Mouse (Mus musculus) cerebral cortex, adult 2 months (tissue): ENCODE data around the gene Gnb5.

Source experiments
- WGBS: fragments of 180-500 bp; shearing (Covaris S2); methylation state at CpG from one replicate; pipeline ENCODE4 v1.1.7; 2018; 5-methylcytosine and 5-hydroxymethylcytosine counted together

Gene Gnb5

DNA sequence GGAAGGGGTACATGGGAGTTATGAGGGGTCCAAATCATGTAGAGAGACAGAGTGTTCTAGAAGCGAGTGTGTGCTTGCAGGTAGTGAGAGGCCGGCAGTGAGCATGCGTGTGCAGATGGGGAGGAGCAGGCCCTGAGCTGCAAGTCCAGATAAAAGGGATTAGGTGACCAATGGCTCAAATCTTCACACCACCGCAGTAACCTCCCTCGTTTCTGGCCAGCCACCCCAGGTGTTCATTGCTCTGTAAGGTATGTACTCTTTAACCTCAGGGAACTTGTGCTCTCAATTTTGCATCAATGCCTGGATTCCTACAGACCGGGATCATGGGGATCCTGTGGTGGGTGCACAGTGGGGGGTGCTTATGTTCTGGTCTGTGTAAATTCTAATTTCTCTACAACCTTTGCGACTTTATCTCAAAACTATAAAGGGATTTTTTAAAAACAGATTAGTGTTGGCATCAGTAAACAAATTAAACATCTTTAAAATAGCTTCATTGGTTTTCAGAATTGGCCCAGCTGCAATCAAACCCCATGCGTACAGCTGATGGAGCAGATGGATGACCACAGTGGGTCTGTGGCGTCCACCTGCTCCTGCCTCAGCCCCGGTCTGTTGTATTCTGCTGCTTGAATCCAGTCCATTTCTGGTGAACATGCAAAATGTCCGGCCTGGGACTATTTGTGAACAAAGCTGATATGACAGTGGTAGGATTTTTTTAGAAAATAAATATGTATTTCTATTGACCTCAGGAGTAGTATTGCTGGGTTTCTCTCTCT, at the start of gene Gnb5:
TSS of gene Gnb5 (plus strand) at position 163 of the 773 bp plus-strand sequence.
- 86% methylated on average over 11 of the region's 11 CpGs for WGBS

DNA sequence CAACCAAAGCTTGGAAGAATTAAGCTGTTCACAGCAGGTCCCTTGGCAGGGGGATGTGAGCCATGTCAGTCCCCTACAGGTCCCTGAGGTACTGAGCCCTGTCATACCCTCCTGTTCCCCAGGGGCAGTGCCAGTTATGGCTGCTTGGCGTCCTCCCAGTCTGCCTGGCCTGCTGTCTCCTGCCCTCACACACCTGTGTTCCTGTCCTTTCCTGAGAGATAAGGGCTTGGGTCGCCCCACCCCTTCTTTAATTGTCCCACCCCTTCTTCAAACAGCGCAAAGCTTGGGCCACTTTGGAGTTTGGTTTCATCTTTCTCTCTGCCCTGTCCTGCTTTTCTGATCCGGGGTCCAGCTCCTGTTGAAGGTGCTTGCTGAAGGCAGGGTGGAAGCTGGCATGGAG, 47.3 kb upstream of the Gnb5 start:
- 86% methylated on average over 4 of the region's 4 CpGs for WGBS

DNA sequence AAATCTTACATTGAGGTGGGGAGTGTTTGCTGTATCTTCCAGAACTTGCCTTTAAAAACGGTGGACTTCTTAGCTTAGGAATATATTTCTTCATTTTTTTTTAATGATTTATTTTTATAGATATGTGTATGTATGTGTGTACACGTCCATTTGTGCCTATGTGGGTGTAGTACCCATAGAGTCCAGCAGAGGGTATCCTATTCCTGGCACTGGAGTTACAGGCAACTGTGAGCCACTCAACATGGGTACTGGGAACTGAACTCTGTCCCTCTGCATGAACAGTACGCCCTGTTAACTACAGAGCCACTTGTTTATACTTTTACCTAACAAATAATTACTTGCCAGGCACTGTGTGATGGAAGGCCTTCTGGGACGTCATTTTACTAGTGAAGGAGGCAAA, 46.4 kb upstream of the Gnb5 start:
- WGBS = 92% methylated on average over 4 of the region's 4 CpGs

- WGBS = 21% methylated on average over 8 of the region's 8 CpGs
Observed at GRCm38 (mm10) chr9:75261332-75261872, 44.7 kb upstream of the Gnb5 start.

GRCm38 (mm10) chr9:75262235-75262826, 43.8 kb upstream of the Gnb5 start:
- WGBS = 48% methylated on average over 8 of the region's 8 CpGs

DNA sequence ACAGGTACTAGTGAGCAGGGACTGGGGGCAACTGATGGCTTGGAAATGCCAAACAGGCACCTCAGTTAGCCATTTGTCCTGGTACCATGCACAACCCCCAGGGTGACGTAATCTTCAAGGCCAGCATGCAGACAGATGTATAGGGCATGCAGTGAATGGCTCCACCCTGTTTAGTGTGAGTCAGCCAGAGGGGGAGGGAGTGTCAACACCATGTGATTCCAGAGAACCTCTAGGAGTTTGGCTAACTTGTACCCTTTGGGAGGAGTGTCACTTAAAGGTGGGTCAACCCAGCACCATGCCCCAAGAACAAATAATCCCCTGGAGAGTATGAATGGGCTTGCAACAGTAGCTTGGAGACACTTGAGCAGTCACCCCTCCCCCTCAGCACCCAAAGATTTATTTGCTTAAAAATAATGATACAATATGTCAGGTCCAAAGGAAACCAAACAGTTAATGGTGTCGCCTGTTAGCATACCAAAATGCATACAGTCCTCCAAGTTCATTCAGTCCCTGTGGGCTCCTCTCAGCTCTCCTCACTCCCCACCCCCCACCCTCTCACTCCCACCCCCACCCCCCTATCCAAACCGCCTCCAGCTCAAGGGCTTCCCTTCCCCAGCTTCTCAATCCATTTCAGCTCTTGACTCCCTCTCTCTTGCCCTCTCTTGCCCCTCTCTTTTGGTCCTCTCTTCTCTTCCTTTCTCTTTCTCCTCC, 41.9 kb upstream of the Gnb5 start:
- WGBS = 62% methylated on average over 3 of the region's 3 CpGs

- WGBS = 84% methylated on average over 6 of the region's 6 CpGs
Observed at GRCm38 (mm10) chr9:75267147-75267546, 38.9 kb upstream of the Gnb5 start.

DNA sequence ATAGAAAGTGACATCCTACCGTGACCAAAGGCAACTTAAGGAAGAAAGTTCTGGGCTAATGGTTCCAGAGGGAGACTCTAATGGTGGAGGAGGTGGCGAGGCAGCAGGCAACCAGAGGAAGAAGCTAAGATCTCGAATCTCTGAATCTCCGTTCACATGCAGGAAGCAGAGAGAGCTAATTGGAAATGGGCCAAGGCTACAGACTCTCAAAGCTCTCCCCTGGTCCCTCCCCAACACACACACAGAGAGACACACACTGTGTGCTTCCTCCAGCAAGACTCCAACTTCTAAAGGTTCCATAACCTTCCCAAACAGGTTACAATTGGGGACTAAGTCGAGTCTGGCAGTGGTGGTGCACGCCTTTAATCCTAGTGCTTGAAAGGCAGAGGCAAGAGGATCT, 35.7 kb upstream of the Gnb5 start:
- 68% methylated on average over 6 of the region's 6 CpGs for WGBS

DNA sequence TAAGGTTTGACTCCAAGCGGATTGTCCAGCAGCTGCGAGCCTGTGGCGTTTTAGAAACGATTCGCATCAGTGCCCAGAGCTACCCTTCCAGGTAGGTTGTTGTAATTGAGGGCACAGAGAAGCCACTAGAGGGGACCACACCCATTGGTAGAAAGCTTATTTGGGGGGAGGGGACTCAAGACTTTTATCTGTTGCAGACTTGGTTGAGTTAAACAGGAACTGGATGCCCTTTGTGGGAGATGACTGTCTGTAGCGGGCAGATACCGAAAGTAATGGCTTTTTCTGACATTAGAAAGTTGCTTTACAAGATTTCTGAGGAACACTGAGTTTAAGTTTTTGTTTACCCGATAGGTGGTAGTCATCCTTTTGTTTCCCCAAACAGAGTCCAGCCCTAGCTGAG, 34.5 kb upstream of the Gnb5 start:
- WGBS = 95% methylated on average over 8 of the region's 8 CpGs

DNA sequence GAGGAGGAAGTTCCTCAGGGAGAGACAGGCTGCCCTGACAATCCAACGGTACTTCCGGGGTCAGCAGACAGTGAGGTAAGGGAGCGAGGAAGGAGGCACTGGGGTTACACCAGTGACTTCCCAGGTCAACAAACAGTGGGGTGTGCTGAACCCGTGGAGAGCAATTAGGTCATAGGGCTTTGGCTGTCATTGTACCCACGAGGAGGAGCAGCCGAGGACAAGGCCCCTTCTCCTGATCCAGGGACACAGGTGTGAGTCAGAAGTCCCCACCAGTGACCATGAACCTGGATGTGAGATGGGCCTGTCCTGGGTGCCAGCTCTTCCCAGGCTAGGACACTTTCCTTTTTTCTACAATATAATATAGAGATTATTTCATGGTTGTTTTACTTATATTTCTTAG, 32.4 kb upstream of the Gnb5 start:
- WGBS = 77% methylated on average over 6 of the region's 6 CpGs

GRCm38 (mm10) chr9:75274486-75274885, 31.6 kb upstream of the Gnb5 start:
- WGBS = 94% methylated on average over 5 of the region's 5 CpGs

GRCm38 (mm10) chr9:75275051-75275450, 31.0 kb upstream of the Gnb5 start:
- 94% methylated on average over 9 of the region's 9 CpGs for WGBS

DNA sequence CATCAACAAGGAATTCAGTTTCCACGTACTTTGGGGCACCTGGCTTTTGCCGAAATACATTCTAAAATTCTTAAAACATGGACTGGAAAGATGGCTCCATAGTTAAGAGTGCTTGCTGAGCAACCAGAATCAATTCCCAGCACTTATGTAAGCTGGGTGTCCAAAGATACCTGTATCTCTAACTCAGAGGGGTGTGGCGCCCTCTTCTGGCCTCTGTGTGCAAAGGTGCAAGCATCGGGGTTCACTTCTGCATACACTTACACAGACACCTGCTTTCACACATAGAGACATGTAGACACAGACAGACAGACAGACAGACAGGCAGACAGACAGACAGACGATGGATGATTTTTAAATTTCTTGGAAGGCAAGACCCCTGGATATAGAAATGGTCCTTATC, 25.3 kb upstream of the Gnb5 start:
- 60% methylated on average over 5 of the region's 5 CpGs for WGBS

- WGBS = 87% methylated on average over 2 of the region's 2 CpGs
Observed at GRCm38 (mm10) chr9:75282179-75282578, 23.9 kb upstream of the Gnb5 start.

DNA sequence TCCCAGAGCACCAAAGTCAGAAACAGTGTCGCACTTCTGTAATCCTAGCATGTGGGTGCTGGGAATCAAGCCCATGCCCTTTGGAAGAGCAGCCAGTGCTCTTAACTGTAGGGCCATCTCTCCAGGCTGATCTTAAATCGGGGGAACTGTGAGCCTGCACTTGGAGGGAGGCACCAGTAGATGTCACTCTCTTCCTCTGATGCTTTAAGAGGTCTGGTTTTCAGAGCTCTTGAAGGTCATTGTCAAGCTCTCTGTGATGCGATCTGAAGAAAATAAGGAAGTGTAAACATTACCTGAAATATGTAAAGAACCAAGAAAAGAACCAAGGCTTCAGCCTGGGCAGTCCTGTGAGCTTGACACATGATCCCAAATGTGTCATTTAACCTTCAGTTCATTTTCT, 23.3 kb upstream of the Gnb5 start:
- WGBS = 9% methylated on average over 3 of the region's 3 CpGs

DNA sequence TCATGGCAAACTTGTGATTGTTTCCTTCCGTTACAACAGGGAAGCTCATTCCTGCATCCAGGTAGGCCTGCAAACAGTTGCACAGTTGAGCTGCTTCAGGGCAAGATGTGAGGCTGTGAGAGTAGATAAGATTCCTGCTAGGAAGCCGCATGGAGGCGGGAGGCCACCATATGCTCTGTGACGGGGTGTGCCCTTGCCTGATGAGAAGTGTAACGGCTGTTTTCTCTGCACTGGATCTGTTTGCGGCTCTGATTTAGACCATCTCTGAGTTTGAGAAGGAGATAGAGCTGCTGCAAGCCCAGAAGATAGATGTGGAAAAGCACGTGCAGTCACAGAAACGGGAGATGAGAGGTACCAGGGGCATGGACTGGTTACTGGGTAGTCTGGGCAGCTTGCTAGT, 22.5 kb upstream of the Gnb5 start:
- 66% methylated on average over 8 of the region's 8 CpGs for WGBS

GRCm38 (mm10) chr9:75285363-75285762, 20.7 kb upstream of the Gnb5 start:
- 86% methylated on average over 6 of the region's 6 CpGs for WGBS

DNA sequence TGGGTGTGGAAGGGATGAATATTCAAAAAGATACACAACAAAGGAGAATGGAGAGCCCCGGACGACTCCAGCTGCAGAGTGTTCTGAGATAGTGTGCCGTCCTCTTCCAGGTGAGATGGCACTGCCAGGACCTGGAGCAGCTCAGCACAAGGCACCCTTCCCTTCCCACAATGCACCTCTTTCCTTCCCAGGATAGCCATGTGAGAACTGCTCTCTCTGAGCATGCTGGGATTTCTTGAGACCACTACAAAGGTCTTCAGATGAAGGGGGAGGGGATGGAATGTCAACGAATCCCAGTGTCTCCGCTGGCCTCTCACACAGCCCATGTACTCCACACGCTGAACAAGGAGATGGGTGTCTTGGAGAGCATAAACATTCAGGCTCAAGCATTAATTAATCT, 18.5 kb upstream of the Gnb5 start:
- WGBS = 80% methylated on average over 6 of the region's 6 CpGs

DNA sequence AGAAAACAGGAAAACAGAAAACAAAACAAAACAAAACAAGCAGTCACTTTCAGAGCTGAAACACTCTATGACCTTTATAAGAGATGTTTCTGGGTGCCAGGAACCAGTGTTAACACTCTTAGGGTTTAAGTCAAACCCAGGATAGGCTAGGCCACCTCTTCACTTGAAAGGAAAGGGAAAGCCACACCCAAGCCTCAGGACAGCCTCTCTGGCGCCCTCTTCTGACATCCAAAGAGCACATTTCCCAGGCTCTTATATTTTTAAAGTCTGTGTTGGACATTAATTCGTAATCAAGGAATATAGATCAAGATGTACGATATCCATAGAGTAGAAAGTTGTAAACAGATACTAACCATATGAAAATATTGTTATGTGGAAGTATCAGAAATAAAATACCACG, 16.5 kb upstream of the Gnb5 start:
- 54% methylated on average over 4 of the region's 4 CpGs for WGBS

DNA sequence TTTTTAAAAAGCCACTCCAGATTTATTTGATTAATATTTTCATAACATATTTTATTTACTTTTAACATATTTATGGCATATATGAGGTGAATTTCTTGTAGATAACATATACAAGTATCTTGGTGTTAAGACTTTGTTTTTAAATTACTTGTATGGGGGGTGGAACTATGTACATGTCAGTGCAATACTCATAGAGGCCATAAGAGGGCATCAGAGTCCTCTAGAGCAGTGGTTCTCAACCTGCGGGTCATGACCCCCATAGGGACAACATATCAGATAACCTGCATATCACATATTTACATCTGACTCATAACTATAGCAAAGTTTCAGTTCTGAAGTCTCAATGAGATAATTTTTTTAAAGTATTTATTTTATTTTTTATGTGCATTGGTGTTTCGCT, 6.7 kb upstream of the Gnb5 start:
- 76% methylated on average over 2 of the region's 2 CpGs for WGBS

DNA sequence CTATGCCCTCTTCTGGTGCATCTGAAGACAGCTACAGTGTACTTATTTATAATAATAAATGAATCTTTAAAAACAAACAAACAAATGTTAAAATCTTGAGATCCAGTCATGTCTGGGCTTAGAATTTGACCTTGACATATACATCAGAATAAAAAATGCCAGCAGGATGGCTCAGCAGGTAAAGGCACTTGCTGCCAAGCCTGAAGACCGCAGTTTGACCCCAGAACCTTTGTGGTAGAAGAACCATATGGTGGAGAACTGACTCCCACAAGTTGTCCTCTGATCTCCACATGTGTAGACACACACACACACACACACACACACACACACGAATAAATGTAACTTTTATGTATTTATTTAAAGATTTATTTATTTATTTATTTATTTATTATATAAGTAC, 3.1 kb upstream of the Gnb5 start:
- 83% methylated on average over 2 of the region's 2 CpGs for whole genome bisulfite sequencing

DNA sequence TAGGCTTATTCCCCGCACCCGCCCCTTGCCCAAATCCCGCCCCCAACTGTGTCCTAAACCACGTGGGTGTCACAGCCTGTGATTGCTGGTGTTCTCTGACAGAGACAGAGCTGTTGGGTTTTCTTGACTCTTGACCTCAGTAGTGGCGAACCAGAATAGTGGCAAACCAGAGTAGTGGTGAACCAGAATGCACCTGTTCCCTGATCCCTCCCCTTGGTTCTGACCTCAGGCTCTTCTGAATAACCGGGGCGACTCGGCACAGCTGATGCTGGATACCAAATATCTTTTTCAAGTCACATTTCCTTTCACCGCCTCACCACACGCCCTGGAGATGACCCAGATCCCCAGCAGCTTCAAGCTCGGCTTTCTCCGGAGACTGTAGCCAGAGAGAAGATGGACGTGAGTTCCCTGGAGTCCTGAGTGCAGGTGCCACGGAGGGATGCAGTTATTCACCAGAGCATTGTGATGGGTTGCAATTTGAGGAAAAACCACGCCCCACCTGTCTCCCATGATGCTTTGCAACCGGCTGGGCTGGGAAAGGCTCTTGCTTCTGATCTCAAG, 2.3 kb upstream of the Gnb5 start:
- WGBS = 48% methylated on average over 16 of the region's 16 CpGs
